Mouse (Mus musculus) hindbrain, embryonic 16.5 days (tissue): ENCODE measurements at regions not wholly inside any gene's neighbourhood (a gene's known extent, or its start where the extent isn't known, plus 50 kb on each side); places are given as distances from the start of the nearest gene placed in this dataset.

ENCODE experiments used
- ATAC-seq: fragments of 200-750 bp; cut with Nextera tagmentation; 2 replicates; pipeline ENCODE4 v1.8.0; 2017; ENCODE audit warnings: moderate TSS enrichment, moderate library complexity
- H3K27ac ChIP-seq: fragments of 300-500 bp; sonication (generic); 2 replicates; pipeline ENCODE4 v1.5.1; 2014; ENCODE audit warnings: low read depth, mild to moderate bottlenecking, control low read depth, low read length, moderate library complexity
- H3K27me3 ChIP-seq: fragments of 300-500 bp; sonication (generic); replicated peaks from 2 replicates; pipeline ENCODE4 v1.6.1; 2014; ENCODE audit warnings: low read length; ENCODE audit not compliant: control insufficient read depth, insufficient read depth
- H3K36me3 ChIP-seq: fragments of 300-500 bp; sonication (generic); 2 replicates; pipeline ENCODE4 v1.6.1; 2014; ENCODE audit warnings: mild to moderate bottlenecking, low read length, moderate library complexity, mixed read lengths; ENCODE audit not compliant: control insufficient read depth, insufficient read depth
- H3K4me1 ChIP-seq: fragments of 300-500 bp; sonication (generic); 2 replicates; pipeline ENCODE4 v1.6.1; 2014; ENCODE audit warnings: low read depth, low read length; ENCODE audit not compliant: control insufficient read depth, insufficient read depth
- H3K4me2 ChIP-seq: fragments of 300-500 bp; sonication (generic); 2 replicates; pipeline ENCODE4 v1.6.1; 2014; ENCODE audit warnings: mild to moderate bottlenecking, low read length, control low read depth, moderate library complexity
- H3K4me3 ChIP-seq: fragments of 300-500 bp; sonication (generic); 2 replicates; pipeline ENCODE4 v1.5.1; 2014; ENCODE audit warnings: mild to moderate bottlenecking, low read length, control low read depth, moderate library complexity
- H3K9ac ChIP-seq: fragments of 300-500 bp; sonication (generic); 2 replicates; pipeline ENCODE4 v1.6.1; 2014; ENCODE audit warnings: low read depth, mild to moderate bottlenecking, control low read depth, low read length, moderate library complexity
- H3K9me3 ChIP-seq: fragments of 300-500 bp; sonication (generic); 2 replicates; pipeline ENCODE4 v1.6.1; 2014; ENCODE audit warnings: mild to moderate bottlenecking, low read length, moderate library complexity; ENCODE audit not compliant: control insufficient read depth
- WGBS: fragments of 180-500 bp; shearing (Covaris S2); extraction: QIAGEN DNeasy Blood & Tissue Kit; methylation state at CpG from one replicate; pipeline ENCODE4 v1.1.7; 2014; 5-methylcytosine and 5-hydroxymethylcytosine counted together

DNA sequence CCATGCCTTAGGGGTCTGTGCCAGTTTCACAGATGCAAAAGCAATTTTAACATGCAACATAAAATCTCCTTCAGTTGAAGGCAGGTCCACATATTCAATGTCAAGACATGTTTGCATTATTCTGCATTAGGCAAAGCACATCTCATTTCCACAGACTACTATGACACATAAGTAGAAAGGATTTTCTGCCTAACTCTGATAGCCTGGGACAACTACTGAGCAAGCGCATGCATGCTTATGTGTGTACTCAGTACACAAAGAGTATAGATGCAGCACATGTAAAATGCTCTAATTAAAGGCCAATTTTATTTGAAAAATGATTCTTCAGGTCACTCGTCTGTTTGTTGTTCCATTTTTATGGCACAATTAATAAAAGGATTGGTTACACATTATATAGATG is 707.2 kb upstream of the Fam84a start:
- Histone ChIP-seq H3K4me1 (no peaks in the 10 kb centered on the region), H3K27ac (no peak overlapping the region), H3K27me3 (no peaks in the 10 kb centered on the region), H3K9me3 (no peaks in the 10 kb centered on the region), H3K36me3 (no peaks in the 10 kb centered on the region), H3K4me2 (no peak overlapping the region), H3K9ac (no peak overlapping the region), H3K4me3 (no peak overlapping the region)
- ATAC-seq: no peak
- WGBS: 91% methylated on average over 2 of the region's 2 CpGs

GRCm38 (mm10) chr12:14835510-14835909 is 683.7 kb upstream of the Fam84a start:
- H3K4me1 ChIP-seq: no peaks in the 10 kb centered on the region
- no peak for ATAC-seq
- no peak overlapping the region for H3K4me3 ChIP-seq

More at GRCm38 (mm10) chr12:14835510-14835909, 683.7 kb upstream of the Fam84a start:
- Histone ChIP-seq H3K36me3 (no peaks in the 10 kb centered on the region), H3K4me2 (no peak overlapping the region), H3K9me3 (no peaks in the 10 kb centered on the region), H3K27ac (no peak overlapping the region), H3K27me3 (no peaks in the 10 kb centered on the region), H3K9ac (no peak overlapping the region)
